Mouse (Mus musculus) mouse trophoblast stem cell (cell line): ENCODE data around the gene Lig3.

Experiments
- in situ Hi-C, 2 experiments: fragments of 300-500 bp; cut with MseI, MboI; formaldehyde crosslinking; loops; 2 replicates in 1 of 2; 3 replicates in 1 of 2; pipeline ENCODE4 v1.15.1; 2025

The Lig3 gene

DNA sequence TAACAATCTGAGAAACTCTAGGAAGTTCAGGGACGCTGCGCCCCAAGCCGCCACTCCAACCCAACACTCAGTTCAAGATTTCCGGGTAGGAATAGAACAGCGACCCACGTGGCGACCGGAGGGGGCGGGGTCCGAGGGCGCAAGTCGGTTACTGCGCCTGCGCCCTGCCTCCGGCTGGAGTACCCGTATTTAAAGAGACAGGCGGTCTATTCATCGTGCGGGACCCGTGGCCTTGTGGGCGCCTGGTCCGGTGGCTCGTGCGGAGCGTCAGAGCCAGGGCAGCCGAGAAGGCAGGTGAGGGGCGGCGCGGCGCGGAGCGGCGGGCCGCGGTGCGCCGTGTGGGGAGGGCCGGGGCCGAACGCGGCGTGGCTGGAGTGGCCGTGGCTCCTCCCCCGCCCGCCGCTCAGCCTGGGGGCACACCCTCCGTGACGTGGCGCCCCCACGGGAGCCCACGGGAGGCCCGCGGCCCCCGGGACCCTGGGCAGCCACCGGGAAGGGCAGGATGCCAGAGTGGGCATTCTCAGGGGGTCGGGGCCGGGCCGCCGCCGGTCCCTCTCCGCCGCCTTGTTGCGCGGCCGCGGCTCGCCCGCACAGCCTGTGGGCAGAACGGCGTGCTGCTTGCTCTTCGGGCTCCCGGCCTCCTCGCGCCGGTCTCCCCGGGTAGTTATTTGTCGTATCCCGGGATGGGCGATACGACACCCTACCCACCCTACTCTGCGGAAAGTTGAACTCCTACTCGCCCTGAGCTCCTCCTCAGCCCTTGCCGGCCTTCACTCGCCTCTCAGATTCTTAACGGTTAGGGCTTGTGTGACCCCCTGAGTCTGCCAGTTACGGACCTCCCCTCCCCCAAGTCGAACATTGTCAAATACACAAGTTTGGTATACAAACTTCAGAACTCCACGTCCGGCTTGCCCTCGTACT lies at the start of gene Lig3:
Gene Lig3 (plus strand): TSS at position 126 of the 921 bp plus-strand sequence.
- in situ Hi-C loops, result no loop called here

DNA sequence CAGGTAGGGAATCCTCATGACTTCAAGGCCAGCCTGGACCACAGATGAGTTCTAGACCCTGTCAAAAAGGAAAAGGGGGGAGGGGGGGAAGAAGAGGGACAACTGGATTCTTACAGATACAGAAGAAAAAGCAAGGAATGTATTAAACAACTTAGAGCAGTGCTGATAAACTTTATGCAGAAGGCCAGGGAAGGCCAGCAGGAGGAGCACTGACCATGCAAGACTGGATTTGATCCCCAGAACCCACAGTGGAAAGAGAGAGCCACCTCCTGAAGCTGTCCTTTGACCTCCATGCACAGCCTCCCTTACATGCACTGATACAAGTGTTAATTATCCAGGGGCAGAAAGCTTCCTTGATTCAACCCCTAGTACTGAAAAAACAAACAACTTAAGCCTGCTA lies 46.7 kb upstream of the Lig3 start:
- in situ Hi-C loops, result loop anchor here (10.0 kb wide), 1 partner anchor 499 kb away; no protein-coding TSS in a partner anchor

- in situ Hi-C loops, result loop anchor here (10.0 kb wide), 1 partner anchor 504 kb away; no protein-coding TSS in a partner anchor
These were observed 41.9 kb upstream of the Lig3 start for GRCm38 (mm10) chr11:82739006-82739405.

- in situ Hi-C loops, result no loop called here
These were observed 34.8 kb upstream of the Lig3 start for GRCm38 (mm10) chr11:82746138-82746537.

DNA sequence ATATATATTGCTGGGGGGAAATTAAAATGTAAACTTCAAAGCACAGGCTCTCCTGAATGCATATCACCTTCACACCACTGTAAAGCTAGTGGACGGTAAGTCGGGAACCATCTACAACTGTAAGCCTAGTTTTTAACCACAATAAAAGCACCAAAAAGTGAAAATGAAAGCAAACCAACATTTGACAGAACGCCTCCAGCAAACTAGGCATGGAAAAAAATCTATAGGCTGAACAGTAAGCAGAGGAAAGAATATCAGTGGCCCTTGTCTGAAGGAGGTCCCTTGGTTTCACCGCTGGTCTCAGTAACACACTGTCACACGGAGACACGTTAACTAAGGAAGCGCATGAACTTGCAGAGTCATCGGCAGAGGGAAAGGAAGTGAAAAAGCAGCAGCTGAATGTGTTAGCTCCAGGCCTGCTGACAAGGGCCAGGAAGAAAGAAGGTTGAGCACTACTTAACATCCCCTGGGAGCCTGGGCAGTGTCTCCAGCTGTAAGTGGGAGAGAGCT lies 34.0 kb upstream of the Lig3 start:
- in situ Hi-C loops, result no loop called here

DNA sequence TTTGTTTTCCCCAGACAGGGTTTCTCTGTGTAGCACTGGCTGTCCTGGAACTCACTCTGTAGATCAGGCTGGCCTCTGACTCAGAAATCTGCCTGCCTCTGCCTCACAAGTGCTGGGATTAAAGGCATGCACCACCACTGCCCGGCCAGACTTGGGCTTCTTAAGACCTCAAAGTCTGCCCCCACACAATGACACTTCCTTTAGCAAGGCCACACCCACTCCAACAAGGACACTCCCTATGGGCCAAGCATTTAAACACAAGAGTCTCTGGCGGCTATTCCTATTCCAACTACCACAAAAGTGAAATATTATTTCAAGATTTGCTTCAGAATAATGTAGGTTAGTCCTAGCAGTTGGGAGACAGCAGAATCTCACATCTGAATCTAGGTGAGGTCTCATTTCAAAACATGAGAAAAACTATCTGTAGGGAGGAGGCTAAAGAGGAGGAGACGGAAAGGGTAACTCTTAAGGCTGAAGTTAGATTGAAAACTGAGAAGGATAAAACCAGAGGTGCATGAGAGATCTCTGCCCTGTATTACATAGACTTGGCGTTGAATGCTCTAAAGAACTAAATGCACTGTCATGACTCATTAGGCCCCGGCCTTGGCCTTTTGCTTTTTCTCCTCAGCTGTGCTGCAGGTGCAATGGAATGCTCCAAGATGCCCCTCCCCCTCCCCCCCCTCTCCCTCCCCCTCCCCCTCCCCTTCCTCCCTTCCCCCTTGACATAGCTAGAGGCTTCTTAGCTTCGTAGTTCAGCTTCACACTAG lies 28.4 kb upstream of the Lig3 start:
- in situ Hi-C loops, result no loop called here

DNA sequence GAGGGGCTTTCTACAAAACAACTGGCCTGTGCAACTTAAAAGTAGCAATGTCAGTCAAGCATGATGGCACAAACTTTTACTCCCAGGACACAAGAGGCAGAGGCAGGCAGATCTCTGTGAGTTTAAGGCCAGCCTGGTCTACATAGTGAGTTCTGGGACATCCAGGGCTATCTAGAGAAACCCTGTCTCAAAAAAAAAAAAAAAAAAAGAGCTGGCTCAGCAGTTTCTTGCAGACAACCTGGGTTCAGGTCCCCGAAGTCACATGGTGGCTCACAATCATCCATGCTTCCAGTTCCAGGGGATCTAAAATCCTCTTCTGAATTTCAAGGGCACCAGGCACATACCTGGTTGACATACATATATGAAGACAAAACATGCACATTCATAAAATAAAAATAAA lies 25.0 kb upstream of the Lig3 start:
- in situ Hi-C loops, result no loop called here

DNA sequence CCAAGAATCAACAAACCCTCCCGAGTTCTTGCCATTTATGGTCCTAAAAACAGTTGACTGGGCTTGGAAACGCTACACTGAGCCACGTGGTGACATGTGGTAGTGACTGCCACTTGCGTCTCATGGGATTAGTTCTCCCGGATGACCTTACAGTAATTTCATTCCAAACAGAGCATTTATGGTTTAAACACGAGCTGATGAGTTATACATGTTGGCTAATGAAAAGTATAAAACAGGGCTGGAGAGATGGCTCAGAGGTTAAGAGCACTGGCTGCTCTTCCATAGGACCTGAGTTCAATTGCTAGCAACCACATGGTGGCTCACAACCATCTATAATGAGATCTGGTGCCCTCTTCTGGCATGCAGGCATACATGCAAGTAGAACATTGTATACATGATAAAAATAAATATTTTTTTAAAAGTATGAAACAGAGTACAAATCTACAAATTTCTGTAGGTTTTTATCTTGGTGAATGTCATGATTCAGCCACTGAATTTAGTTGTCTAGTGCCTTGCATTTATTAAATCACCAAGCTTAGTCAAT lies 18.6 kb upstream of the Lig3 start:
- in situ Hi-C loops, result no loop called here

DNA sequence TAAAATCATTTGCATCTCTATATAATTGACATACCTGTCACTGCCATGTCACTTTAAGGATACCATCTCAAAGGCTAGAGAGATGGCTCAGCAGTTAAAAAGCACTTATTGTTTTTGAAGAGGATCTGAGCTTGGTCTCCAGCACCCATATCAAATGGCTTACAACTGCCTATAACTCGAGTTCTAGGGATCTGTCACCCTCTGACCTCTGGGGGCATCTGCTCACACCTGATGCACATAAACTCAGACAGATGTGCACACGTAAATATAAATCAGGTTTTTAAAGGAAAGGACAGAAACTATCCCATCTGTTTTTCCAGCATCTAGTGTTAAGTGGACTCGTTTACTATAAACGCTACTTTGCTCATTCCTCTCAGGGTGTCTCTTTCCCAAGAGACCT lies 17.6 kb upstream of the Lig3 start:
- in situ Hi-C loops, result no loop called here

- in situ Hi-C loops, result no loop called here
These were observed 17.0 kb upstream of the Lig3 start, which contains the start of the genes Cct6b and Zfp830 for GRCm38 (mm10) chr11:82763742-82764437. Gene Cct6b (minus strand): TSS chr11:82764321. Gene Zfp830 (plus strand): TSS chr11:82764345.

DNA sequence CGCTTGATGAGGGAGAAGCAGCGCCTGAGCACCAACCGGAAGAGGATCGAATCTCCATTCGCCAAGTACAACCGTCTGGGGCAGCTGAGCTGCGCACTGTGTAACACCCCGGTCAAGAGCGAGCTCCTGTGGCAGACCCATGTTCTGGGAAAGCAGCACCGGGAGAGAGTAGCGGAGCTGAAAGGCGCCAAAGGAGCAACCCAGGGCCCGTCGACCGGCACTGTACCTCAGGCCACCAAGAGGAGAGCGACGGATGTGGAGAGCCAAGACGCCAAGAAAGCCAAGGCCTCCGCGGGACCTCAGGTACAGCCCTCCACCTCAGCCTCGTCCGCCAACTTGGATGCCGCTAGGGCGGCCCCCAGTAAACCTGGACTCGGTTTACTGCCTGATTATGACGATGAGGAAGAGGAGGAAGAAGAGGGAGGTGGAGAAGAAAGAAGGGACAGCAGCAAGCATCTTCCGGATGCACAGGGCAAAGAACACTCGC lies 16.4 kb upstream of the Lig3 start:
- in situ Hi-C loops, result no loop called here

- in situ Hi-C loops, result no loop called here
These were observed 774 bp upstream of the Lig3 start for GRCm38 (mm10) chr11:82780134-82780533.

GRCm38 (mm10) chr11:82782197-82782596 lies 1.3 kb downstream of the Lig3 start:
- in situ Hi-C loops, result no loop called here

- in situ Hi-C loops, result no loop called here
These were observed 2.5 kb downstream of the Lig3 start for GRCm38 (mm10) chr11:82783453-82783852.

DNA sequence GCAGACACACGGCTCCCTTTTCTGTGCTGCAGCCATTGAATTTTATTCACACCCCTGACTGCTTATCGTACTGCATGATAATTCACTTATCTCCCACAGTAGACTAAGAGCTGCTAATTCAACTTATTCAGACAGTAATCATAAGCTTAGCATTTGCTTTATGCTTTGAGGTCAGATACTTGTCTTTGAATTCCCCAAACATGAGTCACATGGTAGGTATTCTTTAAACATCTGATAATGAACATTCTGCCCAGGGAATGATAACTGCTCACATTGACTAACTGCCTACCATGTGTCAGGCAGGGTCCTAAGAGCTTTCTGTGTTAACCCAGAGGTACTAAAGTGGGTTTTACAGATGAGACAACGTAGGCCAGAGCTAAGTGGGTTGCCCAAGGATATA lies 25.7 kb downstream of the Lig3 start:
- in situ Hi-C loops, result no loop called here

GRCm38 (mm10) chr11:82807370-82807769 lies 26.5 kb downstream of the Lig3 start:
- in situ Hi-C loops, result no loop called here

GRCm38 (mm10) chr11:82808485-82808884 lies 27.6 kb downstream of the Lig3 start:
- in situ Hi-C loops, result no loop called here

DNA sequence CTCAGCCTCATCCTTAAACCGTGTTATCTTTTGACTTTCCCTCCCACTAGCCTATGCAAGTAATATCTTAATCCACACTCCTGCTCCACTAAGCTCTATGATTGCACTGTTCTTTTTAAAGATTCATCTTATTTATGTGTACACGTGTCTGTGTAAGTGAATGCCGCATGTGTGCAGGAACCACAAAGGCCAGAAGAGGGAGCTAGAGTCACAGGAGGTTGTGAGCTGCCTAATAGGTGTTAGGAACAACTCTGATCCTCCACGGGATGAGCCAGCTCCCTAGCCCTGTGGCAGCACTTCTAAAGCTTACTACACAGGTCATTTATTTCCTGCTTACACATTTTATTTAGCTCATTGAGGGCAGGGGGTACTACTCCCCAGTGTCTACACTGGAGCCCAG lies 38.4 kb downstream of the Lig3 start:
- in situ Hi-C loops, result loop anchor here (5.0 kb wide), 1 partner anchor 68 kb away; no protein-coding TSS in a partner anchor

GRCm38 (mm10) chr11:82820788-82821456 lies 40.0 kb downstream of the Lig3 start:
- in situ Hi-C loops, result no loop called here

DNA sequence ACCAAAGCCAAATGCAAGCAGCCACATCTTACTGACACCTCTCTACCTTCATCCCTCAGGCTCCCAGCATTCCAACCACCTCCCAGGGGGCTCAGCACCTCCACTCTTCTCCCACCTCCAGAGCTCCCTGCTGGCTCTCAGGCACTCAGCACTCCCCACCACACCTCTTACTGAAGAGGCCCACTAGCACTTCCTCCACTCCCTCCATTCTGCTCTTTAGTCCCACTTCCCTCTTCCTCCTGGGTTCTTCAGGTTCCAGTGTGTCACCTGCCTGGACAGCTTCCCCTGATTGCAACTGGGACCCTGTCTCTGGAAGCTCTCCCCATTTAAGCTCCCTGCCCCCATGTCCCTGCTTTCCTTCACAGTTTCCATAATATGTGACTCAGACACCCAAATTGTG lies 45.9 kb downstream of the Lig3 start:
- in situ Hi-C loops, result no loop called here
